In the genomic region with DNA sequence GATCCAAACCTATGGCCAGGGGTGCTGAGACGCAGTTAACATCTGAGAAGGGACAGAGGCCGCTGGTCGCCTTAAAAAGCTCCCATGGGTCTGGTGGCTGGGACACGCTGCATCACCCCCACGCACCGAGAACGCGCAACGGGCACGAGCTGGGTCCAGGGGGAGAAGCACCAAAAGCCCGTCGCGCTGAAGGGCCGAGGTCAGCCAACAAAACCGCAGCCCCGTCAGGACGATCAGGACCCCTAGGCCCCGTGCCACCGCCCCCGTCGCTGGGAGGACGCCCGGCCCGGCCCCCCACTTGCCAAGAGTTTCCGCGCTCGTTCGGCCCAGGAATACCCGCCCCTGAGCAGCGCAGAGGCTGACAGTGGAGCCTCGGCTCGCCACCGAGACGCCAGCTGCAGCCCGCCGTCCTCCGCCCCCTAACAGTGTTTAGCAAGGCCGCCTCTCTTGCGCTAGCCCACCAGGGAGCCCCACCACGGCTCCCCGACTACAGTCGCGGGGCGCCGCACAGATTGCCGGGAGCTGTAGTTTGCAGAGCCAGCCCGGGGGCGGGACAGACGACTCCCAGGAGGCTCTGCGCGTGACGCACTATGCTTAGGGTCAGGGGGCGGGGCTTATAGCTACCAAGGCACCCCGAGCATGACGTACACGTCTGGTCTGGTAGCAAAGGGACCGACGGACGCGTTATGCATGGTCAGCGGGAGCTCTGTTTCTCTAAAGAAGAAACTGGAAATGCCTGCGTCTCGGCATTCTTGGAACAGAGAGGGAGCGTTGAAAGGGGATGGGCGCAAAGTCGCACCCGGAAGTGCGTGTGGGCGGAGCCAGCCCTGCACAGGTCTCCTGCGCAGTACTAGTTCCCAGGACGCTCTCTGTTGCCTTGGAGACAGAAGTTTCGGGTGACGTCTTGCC, we compare ENCODE assay signal across 8 mouse cellular contexts. TPM values are rescaled to one million over a fixed set of nuclear protein-coding genes. Genes with fewer than 3 reads are reported as not detected.
DNase-seq lines count a peak whose midpoint lies in the region; ATAC-seq and TF ChIP-seq lines count a peak whose summit lies in the region.

A gene (minus strand): TSS at position 510 of the 909 bp plus-strand sequence.

- H3K4me1 ChIP-seq in erythroblast, embryonic 14.5 days (ENCODE audit: control insufficient read depth) = peaks cover 18% of the 10 kb centered on the region
- H3K4me1 ChIP-seq in heart, embryonic 11.5 days (ENCODE audit: control insufficient read depth, insufficient read depth, low read length) = peaks cover 6% of the 10 kb centered on the region
- H3K4me1 ChIP-seq in kidney, embryonic 16.5 days (ENCODE audit: insufficient read depth, low read length) = peaks cover 7% of the 10 kb centered on the region
- H3K4me1 ChIP-seq in liver, adult 2 months (ENCODE audit: control insufficient read depth, insufficient read depth, low read length) = peaks cover 5% of the 10 kb centered on the region

- peak; percentile 35; the same call in 1 of the 2 replicates for TF ChIP-seq POLR2A in brain, embryonic 14.5 days (IDR thresholded peaks at IDR 0.05; ENCODE audit: borderline replicate concordance, extremely low read depth, insufficient read depth, insufficient read length, poor library complexity, severe bottlenecking)
- TF ChIP-seq POLR2A in liver, adult 2 months (IDR thresholded peaks at IDR 0.05; ENCODE audit: extremely low read depth, insufficient read depth, low read length) = no peak
- peak; percentile 37 for TF ChIP-seq POLR2A in myocyte (IDR thresholded peaks at IDR 0.05; ENCODE audit: insufficient read length, low read depth)

- H3K4me2 ChIP-seq in heart, embryonic 11.5 days = peak within 1 kb of the TSS; percentile 97
- peak within 1 kb of the TSS; percentile 93 for H3K4me2 ChIP-seq in kidney, embryonic 16.5 days (replicated peaks; ENCODE audit: low read depth, low read length)
- H3K4me2 ChIP-seq in myocyte (ENCODE audit: low read depth) = peak within 1 kb of the TSS; percentile 82

- no peaks in the 10 kb centered on the region for H3K79me2 ChIP-seq in C2C12 (ENCODE audit: control insufficient read depth, insufficient read depth)
- peaks cover 6% of the 10 kb centered on the region; the same call in 1 of the 2 replicates for H3K79me2 ChIP-seq in liver, adult 2 months (ENCODE audit: control insufficient read depth, insufficient read depth, low read length)
- H3K79me2 ChIP-seq in myocyte (ENCODE audit: control insufficient read depth, insufficient read depth) = no peaks in the 10 kb centered on the region

- ATAC-seq in heart, embryonic 11.5 days (replicated peaks; ENCODE audit: insufficient number of reproducible peaks, low FRiP score, low TSS enrichment) = peak; percentile 99
- ATAC-seq in kidney, embryonic 16.5 days (ENCODE audit: low FRiP score, low TSS enrichment) = peak; percentile 98

- peak within 1 kb of the TSS; percentile 79 for H3K4me3 ChIP-seq in C2C12 (ENCODE audit: insufficient read depth, poor library complexity, severe bottlenecking)
- H3K4me3 ChIP-seq in erythroblast, embryonic 14.5 days (replicated peaks) = peak within 1 kb of the TSS; percentile 78
- peak within 1 kb of the TSS; percentile 74 for H3K4me3 ChIP-seq in heart, embryonic 11.5 days (ENCODE audit: low read depth, low read length)
- peak within 1 kb of the TSS; percentile 95 for H3K4me3 ChIP-seq in kidney, embryonic 16.5 days (ENCODE audit: low read length)
- H3K4me3 ChIP-seq in liver, adult 2 months (ENCODE audit: insufficient read depth, low read depth, low read length) = peak within 1 kb of the TSS; percentile 69
- H3K4me3 ChIP-seq in myocyte = peak within 1 kb of the TSS; percentile 91

- WGBS in heart, embryonic 11.5 days (ENCODE audit: insufficient replicate concordance) = under 1% methylated on average over 67 of the region's 73 CpGs
- WGBS in kidney, embryonic 16.5 days = under 1% methylated on average over 73 of the region's 73 CpGs
- under 1% methylated on average over 72 of the region's 73 CpGs for WGBS in liver, adult 2 months

- TF ChIP-seq CTCF in C2C12 (IDR thresholded peaks at IDR 0.05; ENCODE audit: control insufficient read depth, insufficient read depth, insufficient read length) = no peak
- no peak for TF ChIP-seq CTCF in brain, embryonic 14.5 days (IDR thresholded peaks at IDR 0.05; ENCODE audit: borderline replicate concordance, extremely low read depth, insufficient read depth, insufficient read length)
- no peak for TF ChIP-seq CTCF in liver, adult 2 months (IDR thresholded peaks at IDR 0.05; ENCODE audit: low read depth, low read length)

- H3K27ac ChIP-seq in heart, embryonic 11.5 days (ENCODE audit: low read depth, low read length) = peak within 1 kb of the TSS; percentile 42
- H3K27ac ChIP-seq in kidney, embryonic 16.5 days (ENCODE audit: low read length) = peak within 1 kb of the TSS; percentile 84
- peak within 1 kb of the TSS; percentile 65 for H3K27ac ChIP-seq in liver, adult 2 months (replicated peaks; ENCODE audit: insufficient read depth, low read depth, low read length)

- no peaks in the 10 kb centered on the region for H3K9me3 ChIP-seq in erythroblast, embryonic 14.5 days (ENCODE audit: control insufficient read depth, low read length)
- no peaks in the 10 kb centered on the region for H3K9me3 ChIP-seq in heart, embryonic 11.5 days (replicated peaks; ENCODE audit: control insufficient read depth, low read length)
- H3K9me3 ChIP-seq in kidney, embryonic 16.5 days (ENCODE audit: low read length) = no peaks in the 10 kb centered on the region

- peak within 1 kb of the TSS; percentile 87 for H3ac ChIP-seq in C2C12 (ENCODE audit: control insufficient read depth, insufficient read length, low read depth)
- peak within 1 kb of the TSS; percentile 78 for H3ac ChIP-seq in myocyte (ENCODE audit: control insufficient read depth, insufficient read length)

- no peaks in the 10 kb centered on the region for H3K79me3 ChIP-seq in C2C12 (ENCODE audit: low read depth)

- H3K9ac ChIP-seq in heart, embryonic 11.5 days (ENCODE audit: low read depth, low read length) = peak within 1 kb of the TSS; percentile 75
- H3K9ac ChIP-seq in kidney, embryonic 16.5 days (replicated peaks; ENCODE audit: low read length) = peak within 1 kb of the TSS; percentile 91
- H3K9ac ChIP-seq in liver, adult 2 months (ENCODE audit: low read depth, low read length) = peak within 1 kb of the TSS; percentile 75

- peak; percentile 99 for DNase-seq in brain, embryonic 14.5 days (ENCODE audit: low read depth)
- peak; percentile 89 for DNase-seq in liver, adult 2 months (ENCODE audit: extremely low read depth, low read depth, low spot score)
- DNase-seq in splenic B cell, adult 2 months (ENCODE audit: low read depth, low spot score) = peak; percentile 98

- H3K27me3 ChIP-seq in C2C12 (ENCODE audit: control insufficient read depth, insufficient read depth, insufficient read length) (no peaks in the 10 kb centered on the region), myocyte (ENCODE audit: control insufficient read depth, insufficient read depth, insufficient read length) (no peaks in the 10 kb centered on the region)
- H3K27me3 ChIP-seq in erythroblast, embryonic 14.5 days (ENCODE audit: control insufficient read depth) = no peaks in the 10 kb centered on the region; the same call in 1 of the 2 replicates
- H3K27me3 ChIP-seq in heart, embryonic 11.5 days (ENCODE audit: control insufficient read depth, insufficient read depth, low read length) = no peaks in the 10 kb centered on the region
- no peaks in the 10 kb centered on the region for H3K27me3 ChIP-seq in kidney, embryonic 16.5 days (ENCODE audit: insufficient read depth, low read length)
- H3K27me3 ChIP-seq in liver, adult 2 months (ENCODE audit: control insufficient read depth, insufficient read depth, low read length) = no peaks in the 10 kb centered on the region
- peaks cover 3% of the 10 kb centered on the region; the same call in 1 of the 2 replicates for H3K27me3 ChIP-seq in splenic B cell, adult 2 months (ENCODE audit: control insufficient read depth, insufficient read depth, low read length, poor library complexity, severe bottlenecking)

- H3K36me3 ChIP-seq in C2C12 (ENCODE audit: control insufficient read depth, insufficient read depth) (no peaks in the 10 kb centered on the region), myocyte (ENCODE audit: control insufficient read depth, insufficient read depth) (peaks cover 15% of the 10 kb centered on the region)
- no peaks in the 10 kb centered on the region for H3K36me3 ChIP-seq in erythroblast, embryonic 14.5 days (ENCODE audit: control insufficient read depth)
- H3K36me3 ChIP-seq in heart, embryonic 11.5 days (ENCODE audit: control insufficient read depth, insufficient read depth, low read length) = no peaks in the 10 kb centered on the region
- H3K36me3 ChIP-seq in kidney, embryonic 16.5 days (ENCODE audit: insufficient read depth, low read length) = peaks cover 5% of the 10 kb centered on the region; the same call in 1 of the 2 replicates
- H3K36me3 ChIP-seq in liver, adult 2 months (ENCODE audit: control insufficient read depth, insufficient read depth, low read length) = no peaks in the 10 kb centered on the region
- no peaks in the 10 kb centered on the region for H3K36me3 ChIP-seq in splenic B cell, adult 2 months (ENCODE audit: control insufficient read depth, insufficient read depth, low read length, poor library complexity, severe bottlenecking)

TF ChIP-seq in C2C12, 6 proteins besides CTCF, POLR2A, EP300 and RAD21 (continues in another document):
- TF ChIP-seq USF1 (IDR thresholded peaks at IDR 0.05; ENCODE audit: low read depth) = no peak
- no peak for TF ChIP-seq FOSL1 (IDR thresholded peaks at IDR 0.05; ENCODE audit: insufficient read depth, low read length, poor library complexity, severe bottlenecking)
- TF ChIP-seq MYOG (IDR thresholded peaks at IDR 0.05; ENCODE audit: control insufficient read depth, extremely low read depth, insufficient read length) = no peak
- TF ChIP-seq CEBPB (IDR thresholded peaks at IDR 0.05; ENCODE audit: low read depth) = no peak
- TF ChIP-seq MAX (IDR thresholded peaks at IDR 0.05) = no peak

TF ChIP-seq in myocyte, 11 proteins besides CTCF, POLR2A, EP300 and RAD21 (continues in another document):
- peak in 1 of 3 experiments; percentile 27 for TF ChIP-seq MYOD1 (IDR thresholded peaks at IDR 0.05; ENCODE audit: control insufficient read depth in 1 of 3, insufficient read length in 2 of 3, low read depth in 2 of 3)
- no peak for TF ChIP-seq E2F4 (IDR thresholded peaks at IDR 0.05; ENCODE audit: insufficient read depth)
- TF ChIP-seq SRF (IDR thresholded peaks at IDR 0.05; ENCODE audit: control insufficient read depth, insufficient read length, low read depth) = peak; percentile 29
- TF ChIP-seq MYOG (IDR thresholded peaks at IDR 0.05; ENCODE audit: control insufficient read depth in 1 of 3, insufficient read depth in 1 of 3, insufficient read length in 2 of 3, low read depth in 2 of 3) = peak in 1 of 3 experiments; percentile 12

RNA-seq across cellular contexts. Expression of the gene that starts here (rescaled TPM):
- polyA plus RNA-seq in C2C12 (2012; fragmentation: generic; extraction: Trizol) (16.2 TPM), myocyte (2012; fragmentation: generic; extraction: Trizol) (106 TPM)
- polyA plus RNA-seq in brain, embryonic 14.5 days (2012; rRNA removed) = 94.1 and 114 TPM in 2 replicates
- polyA plus RNA-seq in erythroblast, embryonic 14.5 days (2012) = 0.69 and 0.71 TPM in 2 replicates
- 8.9 and 9.7 TPM in 2 replicates for polyA plus RNA-seq in heart, embryonic 11.5 days (2014; fragmentation: Nextera tagmentation; extraction: Ambion mirVana)
- 31.9 and 34.1 TPM in 2 replicates for polyA plus RNA-seq in kidney, embryonic 16.5 days (2015; fragmentation: Nextera tagmentation; extraction: Ambion mirVana)
- total RNA-seq in liver, adult 2 months (2014; rRNA removed) = 16.4 and 19.0 TPM in 2 replicates
- polyA plus RNA-seq in liver, adult 2 months (2012; rRNA removed) = 32.2 and 35.8 TPM in 2 replicates

Comparison
In these comparisons a context has a peak if more than half of its experiments do, and no peak if none do; other contexts are left out.
1. Peak in every context shown above with its lines: DNase-seq, ATAC-seq, H3K4me3 ChIP-seq and H3K27ac ChIP-seq.